Mouse (Mus musculus) thymus, adult 2 months (tissue): Measurements from ENCODE around the gene Zfp207.
"Not testable (repeated sequence)": the region's sequence is repeated elsewhere in the genome, so short reads cannot be mapped to it uniquely, and the experiment has no call there.

Source experiments
- CTCF ChIP-seq: fragments of 200-500 bp; IDR thresholded peaks from 2 replicates; pipeline ENCODE4 v1.5.1; 2012; ENCODE audit warnings: mild to moderate bottlenecking, control low read depth, low read length, moderate library complexity, borderline replicate concordance; ENCODE audit not compliant: control insufficient read depth, poor library complexity, insufficient read depth; ENCODE audit errors: extremely low read depth
- POLR2A ChIP-seq: fragments of 200-500 bp; IDR thresholded peaks from 2 replicates; pipeline ENCODE4 v1.6.1; 2012; ENCODE audit warnings: mild to moderate bottlenecking, low read length, control low read depth, moderate library complexity; ENCODE audit not compliant: control insufficient read depth, poor library complexity, insufficient read depth; ENCODE audit errors: extremely low read depth

- TF ChIP-seq CTCF, POLR2A: not testable (repeated sequence)
Measured at GRCm38 (mm10) chr11:80407878-80408277, 24.8 kb downstream of the Zfp207 start.
